Mouse (Mus musculus): ENCODE measurements around the gene Prmt8.

- TF ChIP-seq POLR2A (IDR thresholded peaks at IDR 0.05; ENCODE audit: insufficient read depth, low read depth, low read length) (no peak), CTCF (IDR thresholded peaks at IDR 0.05; ENCODE audit: insufficient read depth, low read depth, low read length) (no peak)
Measured at GRCm38 (mm10) chr6:127683561-127683960, 85.7 kb downstream of the Prmt8 start.

Measured in olfactory bulb, adult 2 months (tissue).